Mouse (Mus musculus) thymus, postnatal 25 days (tissue): ENCODE measurements around the gene Snai3.

ENCODE experiments used
- DNase-seq: peaks from one replicate; pipeline ENCODE4 v3.0.0; 2022

Snai3 gene

DNA sequence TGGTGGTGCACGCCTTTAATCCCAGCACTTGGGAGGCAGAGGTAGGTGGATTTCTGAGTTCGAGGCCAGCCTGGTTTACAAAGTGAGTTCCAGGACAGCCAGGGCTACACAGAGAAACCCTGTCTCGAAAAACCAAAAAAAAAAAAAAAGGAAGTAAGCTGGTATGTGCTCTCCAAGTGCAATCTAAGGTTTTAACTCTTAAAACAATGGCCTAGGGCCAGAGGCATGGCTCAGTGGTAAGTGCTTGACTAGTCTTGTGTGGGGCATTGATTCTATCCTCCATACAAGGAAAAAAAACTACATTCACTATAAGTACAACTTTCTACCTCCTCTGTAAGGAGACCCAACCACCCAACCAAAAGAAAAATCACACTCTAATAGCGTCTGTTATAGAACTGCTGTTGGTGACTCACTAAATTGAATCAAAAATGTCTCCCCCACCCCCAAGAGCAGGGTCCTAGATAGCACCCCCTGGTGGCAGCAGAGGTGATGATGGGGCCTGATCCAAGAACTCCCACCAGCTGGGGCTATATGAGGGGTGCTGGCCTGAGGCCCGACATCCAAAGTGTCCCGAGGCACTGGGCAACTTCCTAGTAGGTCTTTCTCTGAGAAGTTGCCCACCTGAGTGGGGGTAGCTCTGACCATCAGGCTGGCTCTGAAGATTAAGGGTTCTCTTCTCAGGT is 1.2 kb downstream of the Snai3 start:
- peak; percentile 83 for DNase-seq

DNA sequence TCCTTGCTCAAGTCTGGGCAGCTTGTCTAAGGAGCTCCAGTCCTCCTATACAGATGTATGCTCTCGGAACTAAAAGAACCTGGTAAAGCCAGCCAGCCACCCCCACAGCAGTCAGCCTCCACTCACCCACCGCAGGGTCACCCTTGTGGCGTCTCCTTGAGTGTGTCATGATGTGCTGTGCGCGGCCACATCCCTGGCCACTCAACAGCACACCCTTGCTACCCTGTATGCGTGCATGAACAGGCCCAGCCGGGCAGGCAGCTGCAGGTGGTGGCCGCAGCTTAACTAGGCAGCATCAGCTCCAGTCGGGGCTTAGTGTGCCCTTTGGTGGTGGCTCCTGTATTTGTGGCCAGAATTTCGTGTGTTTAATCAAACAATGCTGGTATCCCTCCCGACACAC is 3.4 kb downstream of the Snai3 start:
- DNase-seq = no peak

DNA sequence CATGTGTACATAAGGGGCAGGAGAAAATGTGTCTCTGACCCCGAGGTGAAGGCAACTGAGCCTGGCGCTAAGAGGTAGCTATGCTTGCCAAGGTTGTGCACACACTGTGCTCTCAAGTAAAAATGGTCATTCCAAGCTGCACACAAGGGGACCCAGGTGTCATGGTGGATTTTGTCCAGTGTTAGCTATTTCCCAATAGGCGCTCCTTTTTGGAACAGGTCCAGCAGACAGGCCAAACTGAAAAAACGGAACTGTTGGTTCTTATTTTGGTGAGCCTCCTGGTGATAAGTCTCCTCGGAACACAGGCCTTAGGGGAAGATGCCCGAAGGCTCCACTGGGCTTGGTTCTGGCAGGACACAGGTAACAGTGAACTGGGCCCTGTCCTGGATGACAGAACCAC is 6.1 kb downstream of the Snai3 start:
- no peak for DNase-seq

DNA sequence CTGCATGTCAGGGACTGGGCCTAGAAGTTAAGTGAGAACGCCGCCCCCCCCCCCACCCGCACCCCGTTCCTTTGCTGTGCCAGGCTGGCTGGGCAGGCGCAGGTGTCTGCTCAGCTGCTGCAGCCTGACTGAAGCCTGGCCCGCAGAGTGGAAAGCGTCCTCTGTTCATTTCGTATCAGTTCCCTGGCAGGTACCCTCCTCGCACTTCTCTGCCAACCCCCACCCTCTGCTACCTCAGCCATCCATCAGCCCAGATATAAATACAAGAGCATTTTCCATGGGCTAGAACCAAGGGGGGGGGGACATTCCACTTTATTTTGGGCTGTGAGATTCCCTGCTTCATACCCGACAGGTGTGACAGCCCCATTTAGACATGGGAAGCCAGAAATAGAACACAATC is 8.4 kb downstream of the Snai3 start:
- no peak for DNase-seq

DNA sequence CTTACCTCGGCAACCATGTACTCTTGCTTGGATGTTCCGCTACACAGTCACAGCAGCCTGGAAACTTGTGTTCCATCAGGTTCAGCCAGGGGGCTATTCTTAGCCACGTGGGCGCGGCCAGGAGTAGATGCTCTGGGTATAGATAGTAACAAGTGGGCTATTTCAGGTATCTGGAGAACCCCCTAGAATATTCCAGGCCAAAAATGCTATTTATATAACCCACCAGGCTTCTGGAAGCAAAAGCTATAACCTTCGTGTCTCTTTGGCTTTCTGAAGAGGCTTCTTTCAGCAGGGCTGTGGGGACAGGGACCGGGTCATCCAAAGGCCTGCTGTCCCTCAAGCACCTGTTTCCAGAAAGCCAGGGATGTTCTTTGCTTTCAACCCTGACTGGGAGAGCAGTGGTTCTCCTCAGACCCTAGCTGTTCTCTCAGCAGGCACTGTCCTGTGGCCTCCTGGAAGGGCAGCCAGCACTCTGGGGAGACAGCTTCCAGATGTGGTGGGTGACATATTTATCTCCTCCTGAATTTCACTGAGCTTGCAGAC is 9.3 kb downstream of the Snai3 start:
- no peak for DNase-seq

DNA sequence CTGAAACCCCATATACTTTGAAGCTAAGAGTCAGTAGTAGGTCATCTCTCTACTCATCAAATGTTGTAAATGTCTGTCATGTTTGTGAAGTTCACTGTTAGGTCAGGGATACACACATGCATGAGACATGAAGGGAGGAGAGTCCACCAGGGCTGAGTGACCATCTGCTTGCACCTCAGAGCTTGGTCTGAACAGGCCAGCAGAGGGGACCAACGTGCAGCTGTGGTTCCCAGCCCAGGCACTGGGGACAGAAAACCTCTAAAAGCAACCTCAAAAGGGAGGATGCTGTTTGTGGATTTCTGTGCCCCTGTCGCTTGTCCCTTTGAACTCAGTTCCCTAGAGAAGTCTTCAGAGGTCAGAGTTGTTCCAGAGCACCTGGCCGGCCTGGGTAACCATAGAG is 15.3 kb downstream of the Snai3 start:
- DNase-seq = no peak

DNA sequence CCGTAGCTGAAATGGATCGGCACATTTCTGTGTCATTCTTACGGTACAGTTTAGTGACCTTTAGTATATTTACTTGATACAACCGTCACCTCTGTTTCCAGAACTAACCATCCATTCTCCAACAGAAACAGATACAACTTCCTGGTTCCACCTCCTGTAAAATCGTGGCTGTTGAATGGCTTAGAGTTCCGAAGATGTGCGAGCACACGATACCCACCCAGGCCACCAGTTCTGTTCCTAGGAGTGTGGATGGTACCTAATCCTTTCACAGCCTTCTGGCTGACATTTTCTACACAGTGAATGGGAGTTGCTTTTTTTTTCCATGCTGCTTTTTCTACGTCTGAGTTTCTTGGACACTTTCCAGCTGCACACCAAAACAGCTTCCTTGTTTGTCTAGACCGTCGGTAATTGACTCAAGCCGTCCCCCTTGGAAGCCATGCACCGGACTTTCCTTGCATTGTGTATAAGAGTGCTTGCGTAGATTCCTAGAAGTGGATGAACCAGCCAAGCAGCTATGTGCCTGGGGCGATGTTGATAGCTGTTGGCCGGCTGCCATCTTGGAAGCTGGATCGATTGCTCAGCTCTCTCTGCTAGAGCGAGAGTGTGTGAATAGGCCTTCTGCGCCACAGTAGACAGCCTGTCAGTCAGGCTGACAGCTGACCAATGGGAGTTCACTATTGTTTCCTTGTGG is 16.3 kb downstream of the Snai3 start:
- DNase-seq = peak; percentile 49

DNA sequence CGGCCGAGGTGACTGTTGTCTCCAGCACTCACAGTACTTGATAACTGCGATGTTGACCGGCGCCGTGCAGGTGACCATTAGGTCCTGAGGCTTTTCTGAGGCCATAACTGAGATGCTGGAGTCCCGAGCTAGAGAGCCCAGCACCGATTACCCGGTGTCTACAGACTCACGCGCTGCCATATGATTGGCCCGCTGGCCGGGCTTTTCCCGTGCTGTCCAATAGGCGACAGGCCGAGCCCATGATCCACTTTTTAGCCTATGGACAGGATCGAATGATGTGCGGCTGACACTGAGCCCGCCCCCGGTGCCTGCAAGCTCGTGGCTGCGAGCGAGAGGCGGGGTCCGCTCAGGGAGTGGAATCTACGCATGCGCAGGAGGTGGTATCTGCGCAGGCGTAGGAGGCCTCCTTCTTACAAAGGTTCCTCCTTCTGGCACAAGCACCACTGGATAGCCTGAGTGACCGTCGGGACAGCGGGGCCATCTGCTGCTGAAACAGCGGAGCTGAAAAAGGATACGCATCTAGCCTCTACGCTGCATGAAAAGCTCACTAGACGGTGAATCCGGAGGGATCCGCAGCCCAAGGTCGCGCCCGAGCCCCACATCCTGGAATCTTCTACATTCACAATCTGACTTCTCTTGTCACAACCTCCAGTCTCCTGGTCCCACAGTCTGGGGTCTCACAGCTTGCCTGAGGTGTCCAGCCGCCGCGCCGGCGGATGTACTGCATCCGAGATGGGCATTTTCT is 17.1 kb downstream of the Snai3 start, which contains the start of gene Mvd:
Gene Mvd, minus strand, starts transcription at position 161 of the 745 bp plus-strand sequence.
- peak; percentile 97 for DNase-seq

DNA sequence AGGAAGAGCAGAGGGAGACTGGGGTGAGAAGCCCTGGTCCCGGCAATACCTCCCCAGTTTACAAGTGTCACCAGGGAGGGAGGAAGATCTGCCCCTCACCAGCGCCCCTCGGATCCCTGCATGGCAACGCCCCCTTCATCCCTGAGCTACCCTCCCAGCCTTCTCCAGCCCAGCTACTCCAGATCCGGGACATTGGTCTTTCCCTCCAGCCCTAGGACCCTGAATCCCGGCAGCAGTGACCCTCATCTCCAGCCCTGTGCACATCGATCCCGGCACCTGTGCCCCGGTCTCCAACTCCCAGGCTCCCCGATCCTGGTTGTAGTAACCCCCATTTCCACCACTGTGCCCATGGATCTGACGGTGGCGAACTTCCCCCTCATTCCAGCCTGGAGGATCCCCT is 17.8 kb downstream of the Snai3 start:
- no peak for DNase-seq

DNA sequence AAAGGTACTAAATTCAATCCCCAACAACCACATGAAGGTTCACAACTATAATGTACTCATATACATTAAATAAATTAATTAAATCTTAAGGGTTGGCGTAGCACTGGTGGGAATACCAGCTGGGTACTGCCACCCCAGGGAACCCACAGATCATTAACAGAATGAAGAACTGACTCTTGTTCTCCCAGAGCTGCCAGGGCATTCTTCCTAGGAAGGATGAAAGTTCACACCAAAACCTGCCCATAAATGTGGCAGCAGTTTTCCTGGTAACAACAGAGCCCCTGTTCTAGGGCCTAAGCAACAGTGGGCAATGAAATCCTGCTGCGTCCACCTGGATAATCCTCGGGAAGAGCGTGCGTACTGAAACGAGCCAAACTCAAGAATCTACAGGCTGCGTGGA is 18.2 kb downstream of the Snai3 start:
- no peak for DNase-seq

DNA sequence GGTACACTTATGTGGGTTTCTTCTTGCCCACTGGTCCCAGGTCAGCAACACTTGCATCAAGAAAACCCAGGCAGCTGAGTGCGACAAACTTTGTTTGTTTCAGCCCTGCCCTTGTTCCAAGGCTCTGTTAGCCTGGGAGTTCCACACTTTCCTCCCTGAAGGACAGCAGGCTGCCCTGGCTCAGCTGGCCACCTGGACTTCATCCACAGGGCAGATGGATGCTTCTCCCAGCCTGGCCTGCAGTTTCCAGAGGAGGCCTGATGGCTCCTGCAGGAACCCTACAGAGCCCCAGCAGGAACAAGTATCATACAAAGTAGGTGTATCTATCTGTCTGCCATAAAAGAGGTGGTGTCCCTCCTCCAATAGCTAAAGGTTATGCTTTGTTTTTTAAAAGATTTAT is 19.2 kb downstream of the Snai3 start:
- DNase-seq = no peak

DNA sequence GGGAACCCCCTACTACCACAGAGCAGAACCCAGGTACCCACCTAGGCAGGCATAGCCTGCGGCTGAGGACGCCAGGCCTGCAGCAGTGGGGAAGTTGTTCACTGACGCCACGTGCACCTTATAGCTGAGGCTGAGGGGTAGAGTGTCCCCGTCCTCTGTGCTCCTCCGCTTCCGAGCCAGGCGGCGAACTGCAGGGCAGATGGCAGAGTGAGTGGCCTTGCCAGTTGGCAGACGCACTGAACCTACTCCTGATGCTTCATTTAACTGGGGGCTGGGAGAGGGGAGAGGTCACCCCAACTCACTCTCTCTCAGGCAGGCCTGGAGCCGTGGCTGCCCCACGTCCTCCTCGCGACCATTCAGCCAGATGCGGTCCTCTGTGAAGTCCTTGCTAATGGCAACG is 21.2 kb downstream of the Snai3 start:
- no peak for DNase-seq

DNA sequence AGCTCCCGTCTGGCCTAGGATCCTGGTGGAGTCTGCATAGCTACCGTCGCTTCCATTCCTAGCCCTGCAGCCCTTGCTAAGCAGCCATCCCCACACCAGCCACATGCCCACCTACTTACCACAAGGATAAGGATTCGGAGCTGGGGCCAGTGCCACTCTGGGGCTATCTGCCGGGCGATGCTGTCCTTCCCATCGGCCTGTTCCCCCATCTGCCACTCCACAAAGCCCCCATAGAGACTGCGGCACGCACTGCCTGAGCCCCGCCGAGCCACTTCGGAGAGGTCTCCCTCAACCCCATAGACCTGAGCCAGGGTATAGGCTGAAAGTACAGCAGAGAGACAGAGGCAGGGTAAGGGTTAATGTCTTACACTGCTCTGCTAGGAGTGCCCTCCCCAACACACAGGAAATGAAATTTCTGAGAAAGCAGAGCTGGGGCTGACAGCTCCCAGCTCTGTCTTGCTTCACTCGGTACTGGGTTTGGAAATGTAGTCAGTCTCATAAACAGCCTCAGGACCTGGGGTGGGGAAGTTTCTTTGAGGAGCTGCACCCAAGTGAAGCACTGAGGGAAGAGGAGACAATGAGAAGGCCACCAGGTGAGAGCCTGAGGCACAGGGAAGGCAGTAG is 22.7 kb downstream of the Snai3 start:
- peak; percentile 37 for DNase-seq

DNA sequence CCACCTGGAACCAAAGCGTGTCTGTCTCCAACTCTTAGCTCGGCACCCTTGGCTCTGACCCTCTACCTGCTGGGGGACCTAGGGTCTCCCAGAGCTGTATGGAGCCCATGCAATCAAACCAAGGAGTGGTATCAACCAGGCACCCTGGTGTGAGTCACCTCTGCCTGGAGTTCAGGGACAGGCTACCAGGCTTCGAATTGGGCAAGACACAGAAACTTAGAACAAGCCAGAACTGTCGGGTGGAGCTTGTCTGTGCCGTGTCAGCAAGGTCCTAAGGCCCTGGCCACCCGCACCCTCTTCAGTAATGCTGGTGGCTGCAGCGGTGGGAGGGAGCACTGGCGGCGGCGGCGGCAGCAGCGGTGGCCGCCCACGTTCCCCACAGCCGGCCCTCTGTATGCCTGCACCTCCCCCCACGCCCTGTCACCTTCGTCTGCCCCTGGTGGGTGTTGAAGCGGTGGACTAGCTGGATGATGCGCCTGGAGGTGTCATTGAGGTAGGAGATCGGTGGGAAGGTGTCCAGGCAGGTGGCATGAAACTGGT is 23.9 kb downstream of the Snai3 start:
- DNase-seq = no peak

DNA sequence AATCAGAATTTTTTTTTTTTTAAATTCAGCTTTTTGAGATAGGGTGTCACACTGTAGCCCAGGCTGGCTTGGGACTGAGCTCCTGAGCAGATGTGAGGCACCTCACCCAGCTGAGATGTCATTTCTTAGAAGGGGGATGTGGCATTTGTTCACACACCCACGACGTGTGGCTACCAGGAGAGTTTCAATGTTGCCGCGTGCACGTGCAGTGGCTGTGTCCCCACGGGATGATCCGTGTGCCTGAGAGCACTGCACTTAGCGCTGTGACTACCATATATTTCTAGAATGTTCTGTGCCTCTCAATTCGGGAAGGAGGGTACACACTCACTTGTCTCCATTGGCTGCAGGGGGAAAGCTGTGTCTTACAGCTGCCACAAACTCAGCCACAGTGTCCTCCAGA is 24.4 kb downstream of the Snai3 start:
- DNase-seq = no peak

DNA sequence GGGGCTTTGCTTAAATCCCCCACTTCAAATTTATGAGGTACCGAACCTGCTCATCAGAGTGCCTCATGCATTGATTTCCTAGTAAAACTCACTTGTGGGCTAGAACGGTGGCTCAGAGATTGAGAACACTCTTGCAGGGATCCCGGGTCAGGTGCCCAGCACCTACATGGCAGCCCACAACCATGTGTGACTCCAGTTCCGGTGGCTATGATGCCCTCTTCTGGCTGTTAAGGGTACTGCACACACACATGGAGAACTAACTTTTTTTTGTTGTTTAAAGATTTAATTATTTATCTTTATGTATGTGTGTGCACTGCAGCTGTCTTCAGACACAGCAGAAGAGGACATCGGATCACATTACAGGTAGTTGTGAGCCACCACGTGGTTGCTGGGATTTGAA is 25.2 kb downstream of the Snai3 start:
- no peak for DNase-seq

DNA sequence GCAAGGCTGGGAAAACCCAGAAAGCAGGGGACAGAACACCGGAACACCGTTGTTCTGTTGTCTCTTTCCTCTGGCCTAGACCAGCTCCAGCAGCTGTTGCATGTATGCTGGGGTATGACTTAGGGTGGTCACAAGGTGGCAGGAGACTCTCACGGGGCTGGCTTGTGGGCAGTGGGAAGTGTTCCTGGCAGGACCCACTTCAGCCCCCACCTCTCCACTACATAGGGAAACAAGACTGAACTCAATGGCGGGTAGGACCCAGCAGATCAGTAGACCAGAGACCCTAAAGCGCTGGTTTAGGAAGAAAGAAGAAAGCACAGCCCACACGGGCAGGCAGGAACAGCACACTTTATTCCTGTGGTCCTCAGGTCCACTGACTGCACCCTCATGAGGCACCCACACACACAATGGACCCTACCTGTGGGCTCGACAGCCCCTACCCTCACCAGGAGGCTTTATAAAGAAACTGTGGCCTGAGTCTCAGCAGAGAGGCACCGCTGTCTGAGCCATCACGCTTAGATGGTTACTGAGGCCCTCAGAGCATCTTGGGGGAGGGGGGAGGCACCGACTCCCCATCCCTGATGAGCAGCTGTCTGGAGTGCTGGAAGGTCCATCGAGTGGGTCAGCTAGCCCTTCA is 27.1 kb downstream of the Snai3 start:
- no peak for DNase-seq

DNA sequence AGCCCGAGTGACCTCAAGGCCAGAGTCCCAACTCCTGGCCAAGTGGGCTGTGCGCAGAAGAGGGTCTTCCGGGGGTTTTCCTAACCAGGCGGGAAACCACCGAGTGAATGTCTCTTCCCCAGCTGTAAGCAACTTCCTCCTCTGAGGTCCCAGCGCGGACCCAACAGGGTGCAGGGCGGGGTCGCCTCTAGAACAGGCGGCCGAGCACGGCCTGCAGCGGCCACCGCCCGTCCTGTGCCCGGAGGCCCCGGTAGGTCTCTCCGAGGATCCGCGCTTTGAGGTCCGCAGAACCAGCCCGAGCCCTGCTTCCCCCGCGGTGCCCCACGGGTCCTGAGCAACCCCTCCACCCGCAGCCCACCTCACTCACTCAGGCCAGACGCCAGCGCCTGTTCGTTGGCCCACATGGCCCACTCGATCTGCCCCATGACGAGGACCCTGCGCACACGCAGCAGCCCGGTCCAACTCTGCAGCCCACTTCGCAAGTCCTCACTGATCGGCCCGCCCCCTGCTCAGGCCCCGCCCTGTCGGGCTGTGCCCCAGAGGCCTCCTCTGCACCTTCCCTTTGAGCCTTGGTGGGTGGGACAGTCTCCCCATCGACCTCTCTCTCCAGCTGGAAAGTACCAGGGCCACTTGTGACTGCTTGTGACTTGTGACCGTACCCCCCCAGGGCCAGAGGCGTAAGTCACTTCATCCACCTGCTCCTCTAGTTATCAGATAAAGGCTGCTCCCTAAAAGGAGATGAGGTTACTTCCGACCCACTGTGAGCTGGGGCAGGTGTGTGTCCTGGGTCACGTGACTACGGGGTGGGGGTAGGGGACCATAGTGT is 27.9 kb downstream of the Snai3 start, which contains the start of gene Cyba:
Gene Cyba, minus strand, starts transcription at position 488 of the 826 bp plus-strand sequence.
- peak; percentile 89 for DNase-seq

DNA sequence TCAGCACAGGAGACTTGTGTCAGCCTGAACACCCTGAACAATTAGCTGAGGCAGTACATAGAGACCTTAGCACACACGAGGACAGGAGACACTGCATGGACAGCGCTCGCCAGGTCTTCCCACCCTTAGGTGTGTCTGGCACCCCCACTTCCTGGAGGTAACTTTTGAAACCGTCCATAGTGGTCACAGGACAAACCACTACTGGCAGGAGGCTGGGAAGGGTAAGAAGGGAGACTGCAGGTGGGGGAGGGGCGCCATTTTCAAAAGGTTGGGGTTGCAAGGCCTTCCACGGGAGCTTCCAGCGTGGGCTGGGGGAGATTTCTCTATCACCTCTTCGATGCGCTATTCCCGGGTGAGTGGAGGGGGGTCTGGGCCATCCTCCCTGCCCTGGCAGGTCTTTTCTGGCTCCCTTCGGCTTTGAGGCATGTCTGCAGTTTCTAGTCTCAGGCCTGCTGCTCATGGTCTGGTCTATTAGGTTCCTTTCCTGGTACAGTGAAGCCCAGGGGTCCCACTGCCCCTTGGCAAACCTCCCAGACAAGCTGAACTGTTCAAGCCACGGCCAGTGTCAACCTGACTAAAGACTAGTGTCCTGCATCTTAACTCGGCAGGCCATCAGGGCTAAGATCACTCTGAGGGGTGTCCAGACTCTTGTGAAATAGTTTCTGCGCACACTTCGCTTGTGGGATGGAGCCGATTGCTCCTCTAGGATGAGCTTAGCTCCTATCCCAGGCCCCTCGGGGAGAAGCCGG is 28.7 kb downstream of the Snai3 start:
- peak; percentile 53 for DNase-seq

DNA sequence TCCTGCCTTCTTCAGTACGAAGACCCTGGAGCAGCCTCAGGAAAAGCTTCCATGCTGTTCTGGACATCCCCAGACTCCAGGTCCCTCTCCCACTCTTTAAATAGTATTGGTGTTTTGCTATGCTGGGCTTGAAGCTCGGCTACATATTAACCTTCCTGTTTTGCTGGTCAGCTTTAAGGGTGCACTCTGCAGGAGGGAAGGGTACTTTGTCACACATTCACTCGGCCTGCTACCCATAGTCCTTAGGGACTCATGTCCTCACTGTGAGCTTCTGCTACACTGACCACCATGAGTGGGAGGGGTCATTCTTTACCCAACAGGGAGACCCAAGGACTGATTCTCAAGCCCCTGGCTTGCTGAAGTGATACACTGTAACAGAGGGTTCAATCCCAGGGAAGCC is 29.9 kb downstream of the Snai3 start:
- no peak for DNase-seq
